Mouse (Mus musculus): ENCODE measurements around the gene Ctsd. TPM values are rescaled to one million over a fixed set of nuclear protein-coding genes. Genes with fewer than 3 reads are reported as not detected.
A peak's percentile ranks its signal among the peaks of the same experiment; 100 is the strongest.
"Not testable (repeated sequence)": the region's sequence is repeated elsewhere in the genome, so short reads cannot be mapped to it uniquely, and the experiment has no call there.

Gene Ctsd
- total RNA-seq, 4 experiments from 2014 or later = 302 to 1,974 (median 897) TPM

DNA sequence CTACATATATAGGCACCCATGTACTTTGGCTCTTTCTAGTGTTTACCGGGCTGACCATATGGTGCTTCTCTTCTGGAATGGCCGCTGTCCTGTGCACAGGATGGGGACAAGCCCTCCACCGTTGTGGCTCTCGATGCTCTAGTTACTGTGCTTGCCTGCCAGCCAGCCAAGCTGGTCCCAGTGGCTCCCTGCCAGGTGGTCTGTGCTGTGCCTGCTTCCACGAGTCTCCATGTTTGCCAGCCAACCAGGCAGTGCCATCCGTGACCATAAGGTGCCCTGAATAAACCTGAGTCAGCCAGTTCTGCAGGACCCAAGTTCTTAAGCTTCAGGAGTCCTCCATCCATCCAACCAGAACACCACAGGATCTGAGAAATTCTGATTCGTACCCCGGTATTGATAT is 52.7 kb downstream of the Ctsd start:
- DNase-seq (ENCODE audit: low spot score in 2 of 2) = no peak

DNA sequence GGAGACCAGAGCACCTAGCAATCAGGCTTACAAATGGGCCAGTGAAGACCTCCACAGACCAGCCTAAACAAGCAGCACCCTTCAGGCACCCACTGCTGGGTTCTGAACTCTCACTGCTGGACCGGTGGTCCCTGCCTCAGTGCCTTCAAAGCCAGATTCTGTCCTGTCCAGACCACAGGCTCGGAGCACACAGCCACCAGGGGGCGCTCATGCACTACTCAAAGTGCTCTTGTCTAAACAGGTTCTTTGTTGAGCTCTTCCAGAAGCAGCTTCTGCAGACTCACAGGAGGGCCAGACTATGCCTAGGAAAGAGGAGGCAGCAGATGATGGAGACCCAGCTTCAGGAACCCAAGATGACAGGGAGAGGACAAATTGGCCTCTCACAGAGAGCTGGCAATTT is 53.6 kb downstream of the Ctsd start:
- DNase-seq (ENCODE audit: low spot score in 2 of 2) = peak; percentile 60 to 91

DNA sequence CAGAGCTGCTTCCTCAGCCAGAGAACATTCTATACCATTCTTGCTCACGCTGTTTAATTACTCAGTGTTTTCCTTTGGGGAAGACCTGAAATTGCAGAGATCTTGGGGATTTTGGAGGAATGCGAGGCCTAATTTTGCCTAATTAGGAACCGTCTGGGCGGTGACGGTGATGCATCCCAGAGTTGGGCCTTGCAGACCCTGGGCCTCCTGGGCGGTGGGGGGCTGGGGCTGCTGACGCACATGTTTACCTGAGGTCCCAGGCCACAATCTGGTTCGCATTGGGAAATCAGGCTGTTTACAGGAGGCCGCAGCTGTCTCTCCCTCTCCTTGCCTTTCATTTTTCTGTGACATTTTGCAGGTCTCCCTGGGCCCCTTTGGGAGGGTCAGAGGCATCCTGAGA is 55.1 kb downstream of the Ctsd start:
- DNase-seq (ENCODE audit: low spot score in 2 of 2) = not testable (repeated sequence)

DNA sequence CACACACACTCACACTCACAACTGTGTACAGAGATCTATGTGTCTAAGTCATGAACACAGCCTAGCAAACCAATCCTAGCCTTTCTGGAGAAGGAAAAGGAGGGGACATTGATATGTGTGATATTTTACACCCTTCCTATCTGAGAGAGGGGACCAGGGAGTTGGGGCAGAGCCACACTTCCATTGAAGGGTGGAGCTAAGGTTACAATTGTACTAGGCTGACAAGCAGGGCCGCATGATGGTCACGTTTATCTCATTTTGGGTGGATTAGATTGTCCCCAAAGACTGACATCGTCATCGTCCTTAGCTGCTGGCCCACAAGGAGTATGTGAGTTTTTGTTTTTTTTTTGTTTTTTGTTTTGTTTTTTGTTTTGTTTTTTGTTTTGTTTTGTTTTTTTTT is 56.6 kb downstream of the Ctsd start:
- DNase-seq (ENCODE audit: low spot score in 2 of 2) = no peak

DNA sequence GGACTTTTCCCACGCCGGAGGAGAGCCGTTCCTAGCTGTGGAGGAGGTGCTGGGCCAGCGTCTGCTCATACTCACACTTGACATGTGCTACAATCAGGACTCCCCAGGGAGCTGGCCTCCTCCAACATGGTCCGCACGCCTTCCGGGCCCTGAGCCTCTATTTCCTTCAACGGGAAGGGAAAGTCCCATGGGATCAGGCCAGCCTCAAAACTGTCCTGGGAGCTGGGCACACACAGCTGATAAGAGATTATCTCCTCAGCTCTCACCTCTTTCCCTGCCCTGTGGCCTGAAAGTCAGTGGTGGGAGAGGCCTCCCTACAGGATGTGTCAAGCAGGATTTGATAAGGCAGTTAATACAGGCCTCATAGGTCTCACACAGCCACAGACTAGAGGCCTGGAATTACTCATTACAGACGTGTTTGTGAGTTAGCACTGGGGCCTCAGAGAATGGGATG is 57.5 kb downstream of the Ctsd start:
- no peak for DNase-seq (ENCODE audit: low spot score in 2 of 2)

DNA sequence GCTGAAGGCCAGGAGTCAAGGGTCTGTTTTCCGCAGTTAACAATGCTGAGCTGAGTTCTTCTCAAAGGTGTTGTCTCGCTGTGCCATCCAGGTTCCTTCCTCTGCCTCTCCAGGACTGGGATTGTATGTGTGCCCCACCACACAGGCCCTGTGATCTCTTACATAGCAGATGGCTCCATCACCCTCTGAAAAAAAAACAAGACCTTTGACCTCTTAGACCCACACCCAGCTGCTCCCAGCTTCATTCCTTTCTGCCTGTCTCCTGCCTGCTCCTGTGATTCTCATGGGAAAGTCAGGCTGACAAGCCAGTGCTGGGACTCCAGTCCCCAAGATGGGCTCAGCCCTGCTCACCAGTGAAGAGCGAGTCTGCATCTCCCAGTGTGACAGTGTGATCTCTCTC is 59.3 kb downstream of the Ctsd start:
- no peak for DNase-seq (ENCODE audit: low spot score in 2 of 2)

DNA sequence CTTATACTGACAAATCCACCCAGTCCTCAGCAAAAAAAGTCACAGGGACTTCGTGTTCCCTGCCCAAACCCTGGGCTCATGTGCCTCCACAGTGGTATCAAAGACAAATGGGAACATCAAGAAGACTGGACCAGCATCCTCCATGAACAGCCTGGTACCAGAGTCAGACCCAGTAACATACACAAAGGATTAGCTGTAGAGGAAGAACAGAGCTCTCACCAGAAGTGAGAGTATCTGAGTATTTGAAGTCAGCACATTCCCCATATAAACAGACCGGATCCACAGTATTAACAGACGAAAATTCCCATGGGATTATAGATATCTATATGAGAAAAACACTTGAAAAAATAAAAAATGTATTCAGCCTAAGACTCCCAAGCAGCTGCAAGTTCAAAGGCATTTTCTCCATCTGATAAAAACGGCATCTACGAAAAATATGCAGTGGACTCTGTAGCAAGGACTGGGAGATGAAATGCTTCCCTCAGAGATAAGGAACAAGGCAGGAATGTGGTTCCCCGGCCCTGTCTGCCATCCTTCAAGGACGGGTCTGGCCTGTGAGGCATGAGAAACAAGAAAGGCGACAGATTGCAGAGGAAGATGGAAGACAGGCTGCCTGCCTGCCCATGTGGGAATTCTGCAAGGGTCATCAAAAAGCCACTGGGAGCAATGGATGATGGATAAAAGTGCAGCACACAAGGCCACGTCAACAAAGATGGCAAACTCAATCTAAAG is 61.0 kb downstream of the Ctsd start:
- no peak for DNase-seq (ENCODE audit: low spot score in 2 of 2)

Other genes with a start within 250 kb of the Ctsd start
- not detected for gene Gm45337, start 243.4 kb downstream of the Ctsd start, total RNA-seq (2022)
- gene Gm29735, start 230.9 kb downstream of the Ctsd start, total RNA-seq (2022) = not detected
- not detected for gene Gm4553, start 222.3 kb downstream of the Ctsd start, total RNA-seq (2022)
- not detected for gene Krtap5-2, start 212.0 kb downstream of the Ctsd start, total RNA-seq (2022)
- not detected for gene Gm10153, start 197.6 kb downstream of the Ctsd start, total RNA-seq (2022)
- not detected for gene Krtap5-3, start 186.7 kb downstream of the Ctsd start, total RNA-seq (2022)
- not detected for gene Gm7579, start 176.2 kb downstream of the Ctsd start, total RNA-seq (2022)
- gene Krtap5-5, start 158.1 kb downstream of the Ctsd start, total RNA-seq (2022) = not detected
- not detected for gene Gm40460, start 147.0 kb downstream of the Ctsd start, total RNA-seq (2022)
- gene Gm2431, start 129.7 kb downstream of the Ctsd start, total RNA-seq (2022) = not detected
- gene Gm4559, start 113.7 kb downstream of the Ctsd start, total RNA-seq (2022) = not detected
- gene Krtap5-1, start 90.9 kb downstream of the Ctsd start, total RNA-seq (2022) = not detected
- not detected for gene Krtap5-4, start 84.5 kb downstream of the Ctsd start, total RNA-seq (2022)
- 10 to 100 TPM; 33.3 to 40.3 (median 35.8) TPM for gene Ifitm10, start 14.3 kb downstream of the Ctsd start, total RNA-seq (2022)
- 10 to 100 TPM in 2 of 4 experiments, 1 to 10 TPM in 2; 2.0 to 27.5 (median 16.4) TPM for gene Gm49369, start 5.4 kb downstream of the Ctsd start, total RNA-seq (2022)
- 1 to 10 TPM in 2 of 4 experiments, under 1 TPM in 1, not detected in 1; 0.29 to 2.3 (median 1.9) TPM for gene Syt8, start 46.8 kb upstream of the Ctsd start, total RNA-seq (2022)
- 1 to 10 TPM; 1.2 to 4.9 (median 2.7) TPM for gene Tnni2, start 53.8 kb upstream of the Ctsd start, total RNA-seq (2022)
- 10 to 100 TPM in 2 of 4 experiments, 1 to 10 TPM in 2; 2.2 to 18.3 (median 8.4) TPM for gene Lsp1, start 72.8 kb upstream of the Ctsd start, total RNA-seq (2022)
- 1 to 10 TPM in 2 of 4 experiments, not detected in 2; 1.2 to 3.8 TPM for gene Tnnt3, start 110.8 kb upstream of the Ctsd start, total RNA-seq (2022)
- 1 to 10 TPM; 4.8 to 6.8 (median 5.7) TPM for gene Mrpl23, start 144.6 kb upstream of the Ctsd start, total RNA-seq (2022)